Mouse (Mus musculus) layer of hippocampus, adult 18-20 months (tissue): ENCODE data around the gene Rab3a. TPM values are rescaled to one million over a fixed set of nuclear protein-coding genes. Genes with fewer than 3 reads are reported as not detected.
A peak's percentile ranks its signal among the peaks of the same experiment; 100 is the strongest.

Experiments
- DNase-seq, 2 experiments: peaks; one replicate each; pipeline ENCODE4 v3.0.0; 2022; ENCODE audit warnings: low spot score in 2 of 2
- long read RNA-seq: library from polyadenylated mRNA; stranded (forward); transcript quantifications from one replicate; pipeline ENCODE4 v2.0.0, GENCODE M21; 2021
- total RNA-seq, 2 experiments: library from RNA; stranded (reverse); gene quantifications; 2 replicates each; pipeline ENCODE4 v1.2.3; 2021

The Rab3a gene
- total RNA-seq, result 100 to 1,000 TPM; 814 to 823 TPM
- long read RNA-seq, transcript Rab3a-203 (4 exons, 1,556 nt), result minor isoform, 17 of 1,056 reads
- long read RNA-seq, transcript Rab3a-201 (5 exons, 1,363 nt), result major isoform, 662 of 1,056 reads
- long read RNA-seq, transcript Rab3a-202 (5 exons, 1,375 nt), result minor isoform, 10 of 1,056 reads
- long read RNA-seq, partial matches to known transcripts, result 71 of 1,056 reads
- long read RNA-seq, other reads (novel, unspliced or antisense), result 296 of 1,056 reads

GRCm38 (mm10) chr8:70754043-70754870 is at the start of gene Rab3a:
Gene Rab3a (plus strand): TSS chr8:70754679.
- peak; percentile 97 to 99 for DNase-seq

- DNase-seq, result no peak
Observed at GRCm38 (mm10) chr8:70708281-70708680, 46.2 kb upstream of the Rab3a start.

GRCm38 (mm10) chr8:70709794-70710193 is 44.7 kb upstream of the Rab3a start:
- no peak for DNase-seq

GRCm38 (mm10) chr8:70710296-70710695 is 44.2 kb upstream of the Rab3a start:
- DNase-seq, result no peak

GRCm38 (mm10) chr8:70711041-70711440 is 43.4 kb upstream of the Rab3a start:
- DNase-seq, result no peak

- DNase-seq, result no peak
Observed at GRCm38 (mm10) chr8:70713991-70714390, 40.5 kb upstream of the Rab3a start.

GRCm38 (mm10) chr8:70715086-70715485 is 39.4 kb upstream of the Rab3a start:
- DNase-seq, result no peak

- no peak for DNase-seq
Observed at GRCm38 (mm10) chr8:70716521-70717400, 37.7 kb upstream of the Rab3a start.

- DNase-seq, result peak in 1 of 2 experiments; percentile 55
Observed at GRCm38 (mm10) chr8:70718297-70718696, 36.2 kb upstream of the Rab3a start, which contains the start of gene Gm3336. Gene Gm3336 (plus strand): TSS chr8:70718543.

GRCm38 (mm10) chr8:70719796-70720270 is 34.6 kb upstream of the Rab3a start:
- no peak for DNase-seq

GRCm38 (mm10) chr8:70720739-70721138 is 33.7 kb upstream of the Rab3a start:
- peak; percentile 50 to 84 for DNase-seq

GRCm38 (mm10) chr8:70721601-70722000 is 32.9 kb upstream of the Rab3a start:
- DNase-seq, result no peak

GRCm38 (mm10) chr8:70723486-70724210 is 30.8 kb upstream of the Rab3a start, which contains the start of gene Pde4c:
Gene Pde4c (plus strand): TSS chr8:70723720.
- DNase-seq, result no peak

GRCm38 (mm10) chr8:70724216-70724615 is 30.3 kb upstream of the Rab3a start:
- no peak for DNase-seq

- DNase-seq, result no peak
Observed at GRCm38 (mm10) chr8:70725792-70726447, 28.6 kb upstream of the Rab3a start.

GRCm38 (mm10) chr8:70726721-70727120 is 27.8 kb upstream of the Rab3a start:
- no peak for DNase-seq

GRCm38 (mm10) chr8:70729808-70730475 is 24.5 kb upstream of the Rab3a start:
- DNase-seq, result no peak

- no peak for DNase-seq
Observed at GRCm38 (mm10) chr8:70730956-70731355, 23.5 kb upstream of the Rab3a start.

- no peak for DNase-seq
Observed at GRCm38 (mm10) chr8:70737705-70738104, 16.8 kb upstream of the Rab3a start.
